Mouse (Mus musculus): ENCODE results near the gene Rtkn2.

The Rtkn2 gene

GRCm38 (mm10) chr10:68038997-68039624, 59.7 kb downstream of the Rtkn2 start:
- DNase-seq (ENCODE audit: low read depth in 1 of 2, low spot score in 2 of 2): no peak

- no peak for DNase-seq (ENCODE audit: low read depth in 1 of 2, low spot score in 2 of 2)
Measured at GRCm38 (mm10) chr10:68039641-68040205, 60.4 kb downstream of the Rtkn2 start.

- DNase-seq (ENCODE audit: low read depth in 1 of 2, low spot score in 2 of 2): no peak
Measured at GRCm38 (mm10) chr10:68040394-68040793, 61.0 kb downstream of the Rtkn2 start.

GRCm38 (mm10) chr10:68043973-68044372, 64.6 kb downstream of the Rtkn2 start:
- DNase-seq (ENCODE audit: low read depth in 1 of 2, low spot score in 2 of 2): no peak

GRCm38 (mm10) chr10:68044864-68045263, 65.5 kb downstream of the Rtkn2 start:
- DNase-seq (ENCODE audit: low read depth in 1 of 2, low spot score in 2 of 2): no peak

GRCm38 (mm10) chr10:68048641-68049305, 69.4 kb downstream of the Rtkn2 start:
- no peak for DNase-seq (ENCODE audit: low read depth in 1 of 2, low spot score in 2 of 2)

- no peak for DNase-seq (ENCODE audit: low read depth in 1 of 2, low spot score in 2 of 2)
Measured at GRCm38 (mm10) chr10:68050882-68051281, 71.5 kb downstream of the Rtkn2 start.

- DNase-seq (ENCODE audit: low read depth in 1 of 2, low spot score in 2 of 2): no peak
Measured at GRCm38 (mm10) chr10:68051316-68051933, 72.1 kb downstream of the Rtkn2 start.

- no peak for DNase-seq (ENCODE audit: low read depth in 1 of 2, low spot score in 2 of 2)
Measured at GRCm38 (mm10) chr10:68052307-68052706, 72.9 kb downstream of the Rtkn2 start.

- DNase-seq (ENCODE audit: low read depth in 1 of 2, low spot score in 2 of 2): no peak
Measured at GRCm38 (mm10) chr10:68054131-68054530, 74.8 kb downstream of the Rtkn2 start.

- no peak for DNase-seq (ENCODE audit: low read depth in 1 of 2, low spot score in 2 of 2)
Measured at GRCm38 (mm10) chr10:68054706-68055105, 75.3 kb downstream of the Rtkn2 start.

- DNase-seq (ENCODE audit: low read depth in 1 of 2, low spot score in 2 of 2): peak in 1 of 2 experiments; percentile 12
Measured at GRCm38 (mm10) chr10:68057841-68058240, 78.5 kb downstream of the Rtkn2 start.

- DNase-seq (ENCODE audit: low read depth in 1 of 2, low spot score in 2 of 2): no peak
Measured at GRCm38 (mm10) chr10:68058378-68058777, 79.0 kb downstream of the Rtkn2 start.

- no peak for DNase-seq (ENCODE audit: low read depth in 1 of 2, low spot score in 2 of 2)
Measured at GRCm38 (mm10) chr10:68060590-68061248, 81.3 kb downstream of the Rtkn2 start.

- no peak for DNase-seq (ENCODE audit: low read depth in 1 of 2, low spot score in 2 of 2)
Measured at GRCm38 (mm10) chr10:68061249-68061615, 81.9 kb downstream of the Rtkn2 start.

- DNase-seq (ENCODE audit: low read depth in 1 of 2, low spot score in 2 of 2): no peak
Measured at GRCm38 (mm10) chr10:68063806-68064545, 84.6 kb downstream of the Rtkn2 start.

- no peak for DNase-seq (ENCODE audit: low read depth in 1 of 2, low spot score in 2 of 2)
Measured at GRCm38 (mm10) chr10:68064571-68064970, 85.2 kb downstream of the Rtkn2 start.

GRCm38 (mm10) chr10:68066173-68066572, 86.8 kb downstream of the Rtkn2 start:
- DNase-seq (ENCODE audit: low read depth in 1 of 2, low spot score in 2 of 2): no peak

- no peak for DNase-seq (ENCODE audit: low read depth in 1 of 2, low spot score in 2 of 2)
Measured at GRCm38 (mm10) chr10:68067961-68068360, 88.6 kb downstream of the Rtkn2 start.

- DNase-seq (ENCODE audit: low read depth in 1 of 2, low spot score in 2 of 2): no peak
Measured at GRCm38 (mm10) chr10:68068426-68068825, 89.1 kb downstream of the Rtkn2 start.

- no peak for DNase-seq (ENCODE audit: low read depth in 1 of 2, low spot score in 2 of 2)
Measured at GRCm38 (mm10) chr10:68071041-68071440, 91.7 kb downstream of the Rtkn2 start.
